In genomic region chr2:147188074-147188700, GRCm38 (mm10) we compare ENCODE assay signal across 13 mouse cellular contexts. TPM values are rescaled to one million over a fixed set of nuclear protein-coding genes. Genes with fewer than 3 reads are reported as not detected.
DNase-seq lines count a peak whose midpoint lies in the region; ATAC-seq and TF ChIP-seq lines count a peak whose summit lies in the region.
"Had no signal": no experiment of that assay in that cellular context is flagged by ENCODE, and none has a peak within 500 bp of the region (broad histone marks: within the 10 kb centered on the region; RNA-seq: fewer than 3 reads in every experiment).

No protein-coding gene starts in this region.

- peak; percentile 42 for ATAC-seq in forebrain, embryonic 16.5 days
- ATAC-seq in midbrain, embryonic 11.5 days (ENCODE audit: low FRiP score) = peak; percentile 84

- no peak for TF ChIP-seq CTCF in E14TG2a.4 (conservative IDR thresholded peaks at IDR 0.05; ENCODE audit: low read length)

- no peaks in the 10 kb centered on the region for H3K36me3 ChIP-seq in E14TG2a.4 (ENCODE audit: insufficient read depth, low read length)
- no peaks in the 10 kb centered on the region for H3K36me3 ChIP-seq in forebrain, embryonic 16.5 days (ENCODE audit: control insufficient read depth, insufficient read depth)
- no peaks in the 10 kb centered on the region for H3K36me3 ChIP-seq in midbrain, embryonic 11.5 days (ENCODE audit: control insufficient read depth, insufficient read depth, low read length)
- H3K36me3 ChIP-seq: embryonic facial prominence, embryonic 12.5 days; kidney, embryonic 15.5 days; limb, embryonic 12.5 days had no signal

- whole genome bisulfite sequencing in forebrain, embryonic 16.5 days = under 1% methylated on average over 28 of the region's 28 CpGs
- WGBS in midbrain, embryonic 11.5 days = under 1% methylated on average over 28 of the region's 28 CpGs

- no peak overlapping the region for H3K4me2 ChIP-seq in forebrain, embryonic 16.5 days (ENCODE audit: low read length)
- H3K4me2 ChIP-seq in midbrain, embryonic 11.5 days = peak overlapping the region; percentile 39
- H3K4me2 ChIP-seq: embryonic facial prominence, embryonic 12.5 days; kidney, embryonic 15.5 days had no signal

- peak; percentile 51 for DNase-seq in ES-CJ7 (ENCODE audit: low read depth, low spot score)
- DNase-seq in midbrain, embryonic 11.5 days (ENCODE audit: low spot score, missing footprints) = peak; percentile 96
- no peak for DNase-seq in spleen, postnatal 14 days (ENCODE audit: low spot score in 2 of 2)
- no peak for DNase-seq in gastrocnemius, adult 8-10 months (ENCODE audit: low spot score in 2 of 2)
- no peak for DNase-seq in frontal cortex, adult 2 months (ENCODE audit: extremely low spot score in 1 of 2, low spot score in 1 of 2)
- DNase-seq in spleen, adult 18-20 months = no peak
- DNase-seq: heart, adult 2 months; lung, postnatal 36 days had no signal

- H3K4me3 ChIP-seq in E14TG2a.4 (replicated peaks; ENCODE audit: low read length) = peak overlapping the region; percentile 56
- H3K4me3 ChIP-seq in forebrain, embryonic 16.5 days (replicated peaks; ENCODE audit: low read length) = no peak overlapping the region
- H3K4me3 ChIP-seq in midbrain, embryonic 11.5 days (ENCODE audit: low read depth, low read length) = no peak overlapping the region; the same call in 1 of the 2 replicates
- H3K4me3 ChIP-seq: embryonic facial prominence, embryonic 12.5 days; heart, adult 2 months; kidney, embryonic 15.5 days; limb, embryonic 12.5 days had no signal

- H3K9me3 ChIP-seq in E14TG2a.4 (ENCODE audit: low read length) = no peaks in the 10 kb centered on the region
- H3K9me3 ChIP-seq in forebrain, embryonic 16.5 days (ENCODE audit: control insufficient read depth, low read length) = no peaks in the 10 kb centered on the region
- H3K9me3 ChIP-seq in midbrain, embryonic 11.5 days (ENCODE audit: control insufficient read depth, low read length) = no peaks in the 10 kb centered on the region
- H3K9me3 ChIP-seq: embryonic facial prominence, embryonic 12.5 days; kidney, embryonic 15.5 days; limb, embryonic 12.5 days had no signal

- H3K4me1 ChIP-seq in E14TG2a.4 (replicated peaks; ENCODE audit: low read depth, low read length) = peaks cover 83% of the 10 kb centered on the region
- peaks cover 27% of the 10 kb centered on the region for H3K4me1 ChIP-seq in forebrain, embryonic 16.5 days (replicated peaks; ENCODE audit: control insufficient read depth, insufficient read depth, low read length)
- peaks cover 35% of the 10 kb centered on the region for H3K4me1 ChIP-seq in midbrain, embryonic 11.5 days (ENCODE audit: control insufficient read depth, insufficient read depth, low read length)

- H3K27me3 ChIP-seq in E14TG2a.4 (ENCODE audit: insufficient read depth, low read length) = peaks cover 96% of the 10 kb centered on the region
- peaks cover 86% of the 10 kb centered on the region for H3K27me3 ChIP-seq in forebrain, embryonic 16.5 days (replicated peaks; ENCODE audit: control insufficient read depth, insufficient read depth, low read length)
- H3K27me3 ChIP-seq in midbrain, embryonic 11.5 days (ENCODE audit: control insufficient read depth, insufficient read depth, low read length) = peaks cover 96% of the 10 kb centered on the region

- H3K27ac ChIP-seq in forebrain, embryonic 16.5 days (ENCODE audit: low read length) = no peak overlapping the region
- H3K27ac ChIP-seq in midbrain, embryonic 11.5 days (ENCODE audit: low read depth, low read length) = peak overlapping the region; percentile 74
- H3K27ac ChIP-seq: embryonic facial prominence, embryonic 12.5 days; heart, adult 2 months; kidney, embryonic 15.5 days; limb, embryonic 12.5 days had no signal

- no peak overlapping the region for H3K9ac ChIP-seq in forebrain, embryonic 16.5 days (replicated peaks; ENCODE audit: low read depth, low read length)
- peak overlapping the region; percentile 43; the same call in 1 of the 2 replicates for H3K9ac ChIP-seq in midbrain, embryonic 11.5 days (ENCODE audit: low read length)
- H3K9ac ChIP-seq: embryonic facial prominence, embryonic 12.5 days; kidney, embryonic 15.5 days; limb, embryonic 12.5 days had no signal

RNA-seq across cellular contexts. Expression of gene Nkx2-2, which starts 5.9 kb away (rescaled TPM):
- 1.2 and 1.4 TPM in 2 replicates for polyA plus RNA-seq in forebrain, embryonic 16.5 days (2015; fragmentation: Nextera tagmentation; extraction: Ambion mirVana)
- polyA plus RNA-seq in midbrain, embryonic 11.5 days (2014; fragmentation: Nextera tagmentation; extraction: Ambion mirVana) = 14.7 and 16.8 TPM in 2 replicates
- total RNA-seq in gastrocnemius, adult 8-10 months (2022) = not detected
- polyA plus RNA-seq in frontal cortex, adult 2 months (2012; rRNA removed) = 7.0 and 7.4 TPM in 2 replicates
- total RNA-seq: heart, adult 2 months had no signal
- polyA plus RNA-seq: heart, adult 2 months; kidney, embryonic 15.5 days; limb, embryonic 12.5 days had no signal

Comparison
In these comparisons a context has a peak if more than half of its experiments do, and no peak if none do; other contexts are left out.
1. DNase-seq: peak in ES-CJ7 (single experiment) and midbrain, embryonic 11.5 days (single experiment); none in spleen, postnatal 14 days (0 of 2), gastrocnemius, adult 8-10 months (0 of 2), frontal cortex, adult 2 months (0 of 2) and spleen, adult 18-20 months (0 of 2).